Mouse (Mus musculus): ENCODE data around the gene Gm21834.

The Gm21834 gene

DNA sequence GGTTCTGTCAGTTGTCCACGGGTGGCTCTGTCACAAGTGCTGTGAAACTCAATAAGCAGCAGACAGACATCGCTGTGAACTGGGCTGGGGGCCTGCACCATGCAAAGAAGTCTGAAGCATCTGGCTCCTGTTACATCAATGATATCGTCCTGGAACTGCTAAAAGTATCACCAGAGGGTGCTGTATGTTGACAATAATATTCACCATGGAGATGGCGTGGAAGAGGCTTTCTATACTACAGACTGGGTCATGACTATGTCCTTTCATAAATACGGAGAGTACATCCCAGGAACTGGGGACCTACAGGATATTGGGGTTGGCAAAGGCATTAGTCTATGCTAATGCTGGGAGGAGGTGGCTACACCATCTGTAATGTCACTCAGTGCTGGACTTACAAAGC is at the start of gene Gm21834:
Gm21834 (minus strand) TSS at position 101 of the 400 bp plus-strand sequence.
- DNase-seq = no peak

DNA sequence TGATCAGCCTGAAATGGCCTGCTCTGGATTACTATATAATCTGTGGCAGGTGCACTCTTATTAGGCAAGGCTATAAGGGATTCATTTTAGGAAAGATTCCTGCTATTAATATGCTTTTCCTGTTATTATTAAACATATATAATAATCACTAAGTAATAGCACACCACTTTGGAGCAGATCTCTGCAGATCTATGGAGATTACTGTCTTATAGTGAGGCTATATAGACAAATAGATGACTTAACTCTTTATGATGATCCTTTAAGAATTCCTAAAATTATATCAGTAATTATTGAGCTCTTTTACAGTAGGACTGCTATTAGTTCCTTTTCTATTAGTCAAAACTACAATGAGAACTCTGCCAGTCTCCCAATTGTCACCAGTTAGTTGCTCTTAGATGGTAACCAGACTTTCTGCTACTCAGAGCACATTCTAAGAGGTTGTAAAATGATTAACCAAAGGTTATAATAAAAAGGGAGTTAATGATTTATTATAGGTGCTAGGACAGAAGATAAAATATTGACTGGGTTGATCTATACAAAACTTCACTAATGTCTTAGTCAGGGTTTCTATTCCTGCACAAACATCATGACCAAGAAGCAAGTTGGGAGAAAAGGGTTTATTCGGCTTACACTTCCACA is 46.3 kb upstream of the Gm21834 start:
- DNase-seq = no peak

DNA sequence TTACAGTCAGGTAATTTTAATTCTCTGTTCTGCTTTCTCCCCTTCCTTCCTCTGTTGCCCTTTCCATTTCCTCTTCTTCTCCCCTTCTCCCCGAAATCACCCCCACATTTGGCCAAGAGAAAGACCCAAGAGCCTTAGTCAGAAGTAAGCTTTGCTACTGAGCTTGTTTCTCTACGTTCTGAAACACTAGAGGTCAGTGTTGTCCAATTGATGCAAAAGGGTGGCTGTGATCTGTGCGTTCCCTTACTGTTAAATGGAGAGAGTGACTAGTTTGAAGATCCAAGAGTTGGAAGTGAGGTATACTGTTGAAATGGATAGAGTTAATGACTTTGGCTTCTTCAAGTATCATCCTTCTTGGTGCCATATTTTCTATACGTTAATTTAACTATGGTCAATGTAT is 28.9 kb upstream of the Gm21834 start:
- no peak for DNase-seq

DNA sequence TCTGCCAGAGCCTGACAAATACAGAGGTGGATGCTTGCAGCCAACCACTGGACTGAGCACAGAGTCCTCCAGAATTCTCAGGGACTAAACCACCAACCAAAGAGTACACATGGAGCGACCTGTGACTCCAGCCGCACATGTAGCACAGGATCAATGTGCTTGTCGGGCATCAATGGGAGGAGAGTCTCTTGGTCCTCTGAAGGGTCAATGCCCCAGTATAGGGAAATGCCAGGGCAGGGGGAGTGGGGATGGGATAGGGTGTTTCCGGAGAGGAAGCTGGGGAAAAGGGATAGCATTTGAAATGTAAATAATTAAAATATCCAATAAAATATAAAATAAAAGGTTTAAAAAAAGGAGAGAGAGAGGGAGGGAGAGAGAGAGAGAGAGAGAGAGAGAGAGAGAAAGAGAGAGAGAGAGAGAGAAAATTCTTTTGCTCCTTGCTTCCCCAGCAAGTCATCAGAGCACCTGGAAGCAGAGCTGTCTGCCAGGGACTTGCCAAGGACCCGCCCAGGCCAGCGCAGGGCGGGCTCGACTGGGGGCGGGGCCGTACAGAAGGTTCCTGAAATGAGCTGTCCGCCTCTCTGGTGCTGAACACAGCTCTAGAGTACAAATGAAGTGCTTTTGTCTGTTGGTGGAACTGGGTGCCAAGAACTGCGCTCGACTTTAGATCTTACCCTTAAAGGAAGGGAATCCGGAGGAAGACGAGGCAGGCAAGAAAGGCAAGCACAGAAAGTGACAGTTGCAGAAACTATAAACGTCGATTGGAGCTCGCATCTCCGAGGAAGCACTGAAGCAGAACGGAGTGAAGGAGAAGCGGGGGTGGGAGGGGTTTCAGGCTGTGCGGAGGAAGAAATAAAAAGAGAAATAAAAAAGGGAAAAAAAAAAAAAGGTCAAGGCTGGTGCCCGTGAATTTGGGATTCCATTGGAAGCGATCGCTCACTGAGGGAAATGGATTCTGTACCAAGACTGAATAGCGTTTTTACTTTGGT is 26.9 kb upstream of the Gm21834 start, which contains the start of gene Cntnap5c:
Cntnap5c (plus strand) TSS at position 949 of the 989 bp plus-strand sequence.
- DNase-seq = no peak

DNA sequence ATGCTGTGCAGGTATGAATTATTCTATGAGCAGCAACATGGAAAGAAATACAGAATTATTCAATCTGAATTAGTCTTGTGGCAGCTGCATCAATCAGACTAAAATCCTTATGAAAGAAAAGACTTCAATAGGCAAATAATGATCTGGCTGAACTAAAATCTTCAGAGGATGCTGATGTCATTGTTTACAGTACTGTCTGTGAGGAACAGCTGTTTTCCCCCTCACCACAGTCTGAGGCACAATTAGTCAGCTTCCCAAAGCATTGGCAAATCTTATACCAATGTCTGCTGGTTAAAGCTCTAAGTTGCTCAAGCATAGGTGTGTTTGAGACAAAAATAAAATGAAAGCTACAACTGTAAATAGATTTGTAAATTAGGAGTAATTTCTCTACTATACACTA is 25.3 kb upstream of the Gm21834 start:
- DNase-seq = no peak

DNA sequence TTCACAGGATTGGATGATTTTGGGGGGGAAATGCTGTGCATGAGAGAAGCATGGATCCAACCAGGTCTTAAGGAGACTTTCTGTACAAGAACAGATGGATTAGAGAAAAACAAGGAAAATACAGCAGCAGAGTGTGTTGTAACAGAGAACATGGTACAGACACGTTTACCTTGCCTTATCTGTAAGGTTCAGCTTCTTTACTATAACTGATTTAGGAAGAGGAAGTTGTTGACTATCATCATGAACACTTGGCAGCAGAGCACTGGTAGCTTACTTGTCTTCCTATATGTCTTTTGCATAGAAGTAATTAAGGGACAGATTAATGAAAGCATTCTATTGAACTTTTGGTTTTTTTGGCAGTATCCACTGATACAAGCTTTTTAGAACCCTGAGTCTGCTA is 16.0 kb upstream of the Gm21834 start:
- no peak for DNase-seq

DNA sequence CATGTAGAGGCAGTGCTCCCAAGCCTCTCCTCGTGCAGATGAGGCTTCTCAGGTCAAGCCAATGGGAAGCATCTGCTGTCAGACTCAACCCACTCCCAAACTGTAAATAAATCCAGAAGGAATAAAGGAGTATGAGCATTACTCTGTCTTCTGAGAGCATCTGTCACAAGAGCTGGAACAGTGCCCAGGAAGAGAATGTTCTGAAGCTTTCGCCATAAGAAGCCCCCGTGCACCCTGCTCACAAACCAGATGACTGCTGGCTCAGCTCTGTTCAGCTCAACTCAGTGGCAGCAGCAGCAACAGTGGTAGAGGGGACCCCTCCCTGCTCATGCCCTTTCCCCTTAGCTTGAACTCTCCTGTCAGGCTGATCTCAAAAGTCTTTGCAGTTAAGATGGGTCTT is 47.2 kb downstream of the Gm21834 start:
- no peak for DNase-seq
